ENCODE assay signal across 7 mouse cellular contexts in the genomic region with DNA sequence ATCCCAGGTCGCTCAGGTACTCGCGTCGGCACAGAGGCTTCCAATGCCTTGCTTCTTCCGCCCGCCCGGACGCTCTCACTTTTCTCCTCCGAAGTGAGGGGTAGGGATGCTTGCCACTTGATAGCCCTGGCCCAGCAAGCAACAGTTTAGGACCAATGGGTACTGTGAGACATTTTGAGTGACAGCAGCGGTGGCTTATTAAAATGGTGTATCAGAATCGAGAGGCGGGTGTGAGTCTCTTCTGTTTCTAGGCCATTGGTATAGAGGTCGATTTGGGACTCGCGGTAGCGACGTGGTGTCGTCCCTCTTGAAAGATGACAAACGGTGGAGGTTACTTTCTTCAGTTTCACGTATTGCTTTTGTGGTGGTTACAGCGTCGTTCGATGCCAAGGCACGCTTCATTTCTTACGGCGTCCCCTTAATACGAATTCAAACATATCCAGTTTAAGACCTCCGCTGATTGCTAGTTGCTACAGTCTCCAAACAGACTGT. TPM values are rescaled to one million over a fixed set of nuclear protein-coding genes. Genes with fewer than 3 reads are reported as not detected.
DNase-seq lines count a peak whose midpoint lies in the region; ATAC-seq lines count a peak whose summit lies in the region.

No protein-coding gene starts in this region.

- WGBS in intestine, embryonic 16.5 days = under 1% methylated on average over 28 of the region's 28 CpGs
- under 1% methylated on average over 28 of the region's 28 CpGs for whole genome bisulfite sequencing in midbrain, embryonic 11.5 days

- H3K27me3 ChIP-seq in intestine, embryonic 16.5 days (replicated peaks; ENCODE audit: control insufficient read depth, insufficient read depth, low read length) = no peaks in the 10 kb centered on the region
- H3K27me3 ChIP-seq in midbrain, embryonic 11.5 days (ENCODE audit: control insufficient read depth, insufficient read depth, low read length) = no peaks in the 10 kb centered on the region

- H3K36me3 ChIP-seq in intestine, embryonic 16.5 days (ENCODE audit: control insufficient read depth, insufficient read depth, low read length) = no peaks in the 10 kb centered on the region
- H3K36me3 ChIP-seq in midbrain, embryonic 11.5 days (ENCODE audit: control insufficient read depth, insufficient read depth, low read length) = no peaks in the 10 kb centered on the region

- intact Hi-C loops in left cerebral cortex, postnatal 36 days (cut with DNase I) = loop anchor here (5.0 kb wide), 1 partner anchor 66 kb away; no protein-coding TSS in a partner anchor

- H3K9me3 ChIP-seq in intestine, embryonic 16.5 days (ENCODE audit: control insufficient read depth, low read length) = no peaks in the 10 kb centered on the region
- no peaks in the 10 kb centered on the region for H3K9me3 ChIP-seq in midbrain, embryonic 11.5 days (ENCODE audit: control insufficient read depth, low read length)

- peak; percentile 91 for DNase-seq in adrenal gland, postnatal 10 days
- peak; percentile 80 for DNase-seq in embryo, embryonic 9.5 days (ENCODE audit: extremely low spot score)
- peak; percentile 62 to 82 for DNase-seq in gastrocnemius, postnatal 4 days (ENCODE audit: low spot score in 2 of 2)
- peak; percentile 83 to 89 for DNase-seq in left cerebral cortex, postnatal 36 days (ENCODE audit: low spot score in 2 of 2)
- DNase-seq in midbrain, embryonic 11.5 days (ENCODE audit: low spot score, missing footprints) = peak; percentile 97
- peak; percentile 82 for DNase-seq in spleen, adult 12 weeks (ENCODE audit: low spot score)

- peak overlapping the region; percentile 94 for H3K4me3 ChIP-seq in intestine, embryonic 16.5 days (ENCODE audit: low read length)
- peak overlapping the region; percentile 63 for H3K4me3 ChIP-seq in midbrain, embryonic 11.5 days (ENCODE audit: low read depth, low read length)

- peaks cover 3% of the 10 kb centered on the region for H3K4me1 ChIP-seq in intestine, embryonic 16.5 days (ENCODE audit: control insufficient read depth, insufficient read depth, low read length)
- H3K4me1 ChIP-seq in midbrain, embryonic 11.5 days (ENCODE audit: control insufficient read depth, insufficient read depth, low read length) = peaks cover 6% of the 10 kb centered on the region; the same call in 1 of the 2 replicates

- H3K27ac ChIP-seq in intestine, embryonic 16.5 days (ENCODE audit: low read length) = peak overlapping the region; percentile 90
- H3K27ac ChIP-seq in midbrain, embryonic 11.5 days (ENCODE audit: low read depth, low read length) = no peak overlapping the region

- H3K4me2 ChIP-seq in intestine, embryonic 16.5 days (ENCODE audit: low read depth, low read length) = peak overlapping the region; percentile 57
- H3K4me2 ChIP-seq in midbrain, embryonic 11.5 days = peak overlapping the region; percentile 62

- peak overlapping the region; percentile 91 for H3K9ac ChIP-seq in intestine, embryonic 16.5 days (ENCODE audit: low read depth, low read length)
- peak overlapping the region; percentile 73 for H3K9ac ChIP-seq in midbrain, embryonic 11.5 days (ENCODE audit: low read length)

- peak; percentile 96 for ATAC-seq in intestine, embryonic 16.5 days
- ATAC-seq in midbrain, embryonic 11.5 days (ENCODE audit: low FRiP score) = peak; percentile 97

RNA-seq across cellular contexts. Expression of a gene that starts 0.5 kb away (rescaled TPM):
- total RNA-seq in adrenal gland, postnatal 10 days (2021) = 10 to 100 TPM; 48.8 to 54.9 TPM
- total RNA-seq in gastrocnemius, postnatal 4 days (2021) = 10 to 100 TPM; 20.6 to 22.3 TPM
- 41.9 and 44.8 TPM in 2 replicates for polyA plus RNA-seq in intestine, embryonic 16.5 days (2015; fragmentation: Nextera tagmentation; extraction: Ambion mirVana)
- 10 to 100 TPM; 37.5 to 42.0 TPM for total RNA-seq in left cerebral cortex, postnatal 36 days (2021)
- 40.7 and 44.0 TPM in 2 replicates for polyA plus RNA-seq in midbrain, embryonic 11.5 days (2014; fragmentation: Nextera tagmentation; extraction: Ambion mirVana)

RNA-seq across cellular contexts. Expression of a gene that starts 0.6 kb away (rescaled TPM):
- total RNA-seq in adrenal gland, postnatal 10 days (2021) = 10 to 100 TPM; 19.5 to 26.7 TPM
- total RNA-seq in gastrocnemius, postnatal 4 days (2021) = 10 to 100 TPM; 17.7 to 20.0 TPM
- polyA plus RNA-seq in intestine, embryonic 16.5 days (2015; fragmentation: Nextera tagmentation; extraction: Ambion mirVana) = 23.5 and 24.7 TPM in 2 replicates
- total RNA-seq in left cerebral cortex, postnatal 36 days (2021) = 10 to 100 TPM; 21.2 to 24.9 TPM
- polyA plus RNA-seq in midbrain, embryonic 11.5 days (2014; fragmentation: Nextera tagmentation; extraction: Ambion mirVana) = 40.0 and 43.9 TPM in 2 replicates
